Mouse (Mus musculus) heart, postnatal 0 days (tissue): ENCODE measurements around the gene Rnf208.

Experiments
- CTCF ChIP-seq: IDR thresholded peaks from 2 replicates; pipeline ENCODE4 v1.5.1; 2016; ENCODE audit warnings: antibody characterized with exemption, control low read depth, low read depth
- EP300 ChIP-seq: IDR thresholded peaks from 2 replicates; pipeline ENCODE4 v1.6.1; 2016; ENCODE audit warnings: antibody characterized with exemption, low read depth

DNA sequence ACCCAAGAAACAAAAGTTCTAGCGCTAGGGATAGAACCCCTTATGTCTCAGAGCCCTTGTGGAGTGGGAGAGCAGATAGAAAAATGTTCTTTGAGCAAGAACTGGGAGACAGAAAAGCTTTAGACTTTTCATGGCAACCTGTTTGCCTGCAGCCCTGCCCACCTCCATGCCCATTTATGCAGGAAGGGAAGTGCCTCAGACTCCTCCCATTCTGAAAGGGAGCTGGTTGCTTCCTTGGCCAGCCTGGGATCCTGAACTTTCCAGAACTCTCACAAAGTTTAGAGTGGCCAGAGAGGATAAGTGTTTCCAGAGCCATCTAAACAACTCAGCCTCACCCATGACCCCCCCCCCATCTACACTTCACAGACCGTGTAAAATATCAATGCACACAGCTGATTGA, 44.9 kb upstream of the Rnf208 start:
- TF ChIP-seq CTCF (no peak), EP300 (no peak)
